Mouse (Mus musculus) embryonic facial prominence, embryonic 12.5 days (tissue): ENCODE measurements around the gene Pla2g4e. TPM values are rescaled to one million over a fixed set of nuclear protein-coding genes. Genes with fewer than 3 reads are reported as not detected.
A peak's percentile ranks its signal among the peaks of the same experiment; 100 is the strongest.

Source experiments
- ATAC-seq: fragments of 200-750 bp; cut with Nextera tagmentation; 2 replicates; pipeline ENCODE4 v1.8.0; 2017; ENCODE audit not compliant: insufficient number of reproducible peaks, insufficient read depth, low FRiP score, low TSS enrichment
- H3K27ac ChIP-seq: fragments of 300-500 bp; sonication (generic); 2 replicates; pipeline ENCODE4 v1.5.1; 2016; ENCODE audit warnings: mild to moderate bottlenecking
- H3K27me3 ChIP-seq: fragments of 300-500 bp; sonication (generic); 2 replicates; pipeline ENCODE4 v1.6.1; 2016; ENCODE audit warnings: mild to moderate bottlenecking, moderate library complexity
- H3K36me3 ChIP-seq: fragments of 300-500 bp; sonication (generic); 2 replicates; pipeline ENCODE4 v1.6.1; 2016; ENCODE audit warnings: mild to moderate bottlenecking
- H3K4me1 ChIP-seq: fragments of 300-500 bp; sonication (generic); 2 replicates; pipeline ENCODE4 v1.6.1; 2016
- H3K4me2 ChIP-seq: fragments of 300-500 bp; sonication (generic); replicated peaks from 2 replicates; pipeline ENCODE4 v1.6.1; 2016; ENCODE audit warnings: mild to moderate bottlenecking, moderate library complexity
- H3K4me3 ChIP-seq: fragments of 300-500 bp; sonication (generic); 2 replicates; pipeline ENCODE4 v1.5.1; 2016; ENCODE audit warnings: mild to moderate bottlenecking
- H3K9ac ChIP-seq: fragments of 300-500 bp; sonication (generic); 2 replicates; pipeline ENCODE4 v1.6.1; 2016; ENCODE audit warnings: mild to moderate bottlenecking, moderate library complexity
- H3K9me3 ChIP-seq: fragments of 300-500 bp; sonication (generic); 2 replicates; pipeline ENCODE4 v1.6.1; 2016; ENCODE audit warnings: mild to moderate bottlenecking, moderate library complexity
- WGBS: fragments of 180-500 bp; shearing (Covaris S2); methylation state at CpG from one replicate; pipeline ENCODE4 v1.1.7; 2016; 5-methylcytosine and 5-hydroxymethylcytosine counted together
- polyA plus RNA-seq: library from polyadenylated mRNA; unstranded; fragments of >200 nt; fragmentation: Nextera tagmentation; extraction: Ambion mirVana; gene quantifications from 2 replicates; pipeline ENCODE4 v1.2.1, GENCODE M21; 2016

Pla2g4e gene
- polyA plus RNA-seq, 1 experiment from 2014 or later, result 0.04 TPM

- Histone ChIP-seq H3K36me3 (no peaks in the 10 kb centered on the region), H3K4me3 (no peak overlapping the region), H3K27ac (no peak overlapping the region), H3K27me3 (no peaks in the 10 kb centered on the region), H3K4me1 (no peaks in the 10 kb centered on the region), H3K9me3 (no peaks in the 10 kb centered on the region), H3K9ac (no peak overlapping the region), H3K4me2 (no peak overlapping the region)
- no peak for ATAC-seq
- WGBS, result 24% methylated on average over 10 of the region's 10 CpGs
These were observed 71.4 kb downstream of the Pla2g4e start for GRCm38 (mm10) chr2:120173718-120174117.

DNA sequence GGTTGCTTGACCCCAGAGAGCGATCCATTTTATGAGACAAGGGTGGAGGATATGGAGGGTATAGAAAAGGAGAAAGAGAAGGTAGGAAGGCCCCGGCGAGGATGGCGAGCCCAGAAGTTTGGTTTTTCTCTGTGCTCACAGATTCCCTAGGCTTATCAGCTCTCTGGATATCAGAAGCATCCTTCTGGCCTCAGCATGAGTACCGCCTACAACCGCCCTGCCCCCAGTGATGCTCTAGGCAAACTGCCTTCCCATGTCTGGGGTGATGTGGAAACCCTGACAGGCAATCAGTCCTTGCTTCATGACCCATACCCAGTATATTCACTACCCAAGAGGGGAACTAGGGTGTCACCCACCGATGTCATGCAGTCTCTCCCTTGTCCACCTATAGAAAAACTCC, 73.8 kb downstream of the Pla2g4e start:
- WGBS, result 90% methylated on average over 7 of the region's 7 CpGs
- H3K9me3 ChIP-seq, result no peaks in the 10 kb centered on the region
- H3K4me3 ChIP-seq, result no peak overlapping the region
- H3K27me3 ChIP-seq, result no peaks in the 10 kb centered on the region
- no peak overlapping the region for H3K4me2 ChIP-seq
- H3K9ac ChIP-seq, result no peak overlapping the region
- H3K4me1 ChIP-seq, result no peaks in the 10 kb centered on the region
- ATAC-seq, result no peak
- H3K27ac ChIP-seq, result no peak overlapping the region
- H3K36me3 ChIP-seq, result no peaks in the 10 kb centered on the region

DNA sequence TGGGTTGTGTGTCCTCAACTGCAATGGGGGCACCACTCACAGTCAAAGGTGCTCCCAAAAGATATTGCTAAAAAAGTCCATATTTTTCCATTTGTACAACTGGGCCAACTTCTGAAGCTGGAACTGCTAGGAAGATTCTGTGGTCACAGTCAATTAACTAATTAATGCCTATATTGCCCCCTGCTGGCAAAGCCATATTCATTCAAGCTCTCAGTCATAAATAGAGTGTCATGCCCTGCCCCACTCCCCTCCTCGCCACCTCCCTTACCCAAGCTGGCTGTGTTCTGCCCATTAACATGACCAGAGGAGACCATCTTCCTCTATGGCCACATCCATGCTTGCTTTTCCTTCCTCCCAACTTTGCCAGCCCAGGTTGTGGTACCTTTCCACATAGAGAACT, 74.4 kb downstream of the Pla2g4e start:
- Histone ChIP-seq H3K27me3 (no peaks in the 10 kb centered on the region), H3K9me3 (no peaks in the 10 kb centered on the region), H3K4me2 (no peak overlapping the region), H3K4me1 (no peaks in the 10 kb centered on the region), H3K36me3 (no peaks in the 10 kb centered on the region), H3K9ac (no peak overlapping the region), H3K27ac (no peak overlapping the region), H3K4me3 (no peak overlapping the region)
- 57% methylated on average over 1 of the region's 1 CpGs for WGBS
- no peak for ATAC-seq

DNA sequence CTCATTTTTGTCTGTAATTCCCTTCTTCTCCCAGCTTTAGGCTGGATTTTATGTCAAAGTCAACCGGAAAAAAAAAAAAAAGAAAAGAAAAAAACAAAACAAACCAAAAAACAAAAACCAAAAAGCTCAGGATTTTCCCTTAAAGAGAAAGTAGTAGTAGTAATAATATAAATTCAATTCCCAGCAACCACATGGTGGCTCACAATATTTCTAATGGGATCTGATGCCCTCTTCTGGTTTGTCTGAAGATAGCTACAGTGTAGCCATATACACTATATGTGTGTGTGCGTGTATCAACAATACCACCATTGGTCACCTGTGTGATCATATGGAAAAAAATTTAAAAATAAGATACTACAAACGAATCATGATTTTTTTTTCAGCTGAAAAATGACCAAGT, 75.8 kb downstream of the Pla2g4e start:
- H3K27me3 ChIP-seq, result no peaks in the 10 kb centered on the region
- no peak for ATAC-seq
- no peaks in the 10 kb centered on the region for H3K9me3 ChIP-seq
- H3K4me1 ChIP-seq, result no peaks in the 10 kb centered on the region
- H3K9ac ChIP-seq, result no peak overlapping the region
- 84% methylated on average over 3 of the region's 3 CpGs for WGBS
- H3K27ac ChIP-seq, result no peak overlapping the region
- no peak overlapping the region for H3K4me2 ChIP-seq
- H3K4me3 ChIP-seq, result no peak overlapping the region
- no peaks in the 10 kb centered on the region for H3K36me3 ChIP-seq

- no peak for ATAC-seq
- Histone ChIP-seq H3K4me3 (no peak overlapping the region), H3K36me3 (no peaks in the 10 kb centered on the region), H3K27ac (no peak overlapping the region), H3K4me1 (no peaks in the 10 kb centered on the region), H3K4me2 (no peak overlapping the region), H3K27me3 (no peaks in the 10 kb centered on the region), H3K9ac (no peak overlapping the region), H3K9me3 (no peaks in the 10 kb centered on the region)
- WGBS, result 84% methylated on average over 8 of the region's 8 CpGs
These were observed 77.4 kb downstream of the Pla2g4e start for GRCm38 (mm10) chr2:120167763-120168162.

GRCm38 (mm10) chr2:120165474-120165873, 79.7 kb downstream of the Pla2g4e start:
- Histone ChIP-seq H3K4me3 (no peak overlapping the region), H3K27ac (no peak overlapping the region), H3K4me2 (no peak overlapping the region), H3K4me1 (no peaks in the 10 kb centered on the region), H3K9ac (no peak overlapping the region), H3K9me3 (no peaks in the 10 kb centered on the region), H3K36me3 (no peaks in the 10 kb centered on the region), H3K27me3 (no peaks in the 10 kb centered on the region)
- no peak for ATAC-seq
- WGBS, result 82% methylated on average over 10 of the region's 10 CpGs

- H3K27me3 ChIP-seq, result 0 out of 2 replicates have a peak, but pooled peaks cover 3% of the 10 kb centered on the region
- no peak for ATAC-seq
- H3K36me3 ChIP-seq, result no peaks in the 10 kb centered on the region
- H3K9ac ChIP-seq, result no peak overlapping the region
- 84% methylated on average over 2 of the region's 2 CpGs for WGBS
- H3K4me1 ChIP-seq, result no peaks in the 10 kb centered on the region
- H3K4me2 ChIP-seq, result no peak overlapping the region
- H3K27ac ChIP-seq, result no peak overlapping the region
- H3K4me3 ChIP-seq, result no peak overlapping the region
- H3K9me3 ChIP-seq, result no peaks in the 10 kb centered on the region
These were observed 85.7 kb downstream of the Pla2g4e start for GRCm38 (mm10) chr2:120159434-120159833.

DNA sequence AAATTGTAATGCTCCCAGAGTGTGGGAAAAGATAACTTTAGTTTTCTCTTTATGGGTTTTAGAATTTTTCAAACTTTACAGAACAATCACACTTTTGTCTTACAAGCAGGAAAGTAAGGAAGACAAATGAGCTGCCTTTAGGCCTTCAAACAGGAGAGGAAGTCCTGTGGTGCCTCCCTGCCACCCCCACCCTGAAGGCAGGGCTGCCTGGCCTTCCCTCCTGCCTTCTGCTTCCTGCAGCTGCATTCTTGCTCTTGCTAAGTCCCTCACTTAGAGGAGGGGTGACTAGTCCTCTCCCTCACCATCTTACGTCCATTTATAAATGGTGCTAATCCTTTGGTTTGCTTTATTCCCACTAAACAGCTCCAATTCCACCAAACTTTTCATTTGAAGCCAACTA, 86.3 kb downstream of the Pla2g4e start:
- H3K4me2 ChIP-seq, result no peak overlapping the region
- no peak overlapping the region for H3K4me3 ChIP-seq
- no peaks in the 10 kb centered on the region for H3K9me3 ChIP-seq
- no peak overlapping the region for H3K27ac ChIP-seq
- no peaks in the 10 kb centered on the region for H3K36me3 ChIP-seq
- no peak overlapping the region for H3K9ac ChIP-seq
- WGBS, result 24% methylated on average over 1 of the region's 1 CpGs
- ATAC-seq, result no peak
- H3K27me3 ChIP-seq, result 0 out of 2 replicates have a peak, but pooled peaks cover 3% of the 10 kb centered on the region
- H3K4me1 ChIP-seq, result no peaks in the 10 kb centered on the region

DNA sequence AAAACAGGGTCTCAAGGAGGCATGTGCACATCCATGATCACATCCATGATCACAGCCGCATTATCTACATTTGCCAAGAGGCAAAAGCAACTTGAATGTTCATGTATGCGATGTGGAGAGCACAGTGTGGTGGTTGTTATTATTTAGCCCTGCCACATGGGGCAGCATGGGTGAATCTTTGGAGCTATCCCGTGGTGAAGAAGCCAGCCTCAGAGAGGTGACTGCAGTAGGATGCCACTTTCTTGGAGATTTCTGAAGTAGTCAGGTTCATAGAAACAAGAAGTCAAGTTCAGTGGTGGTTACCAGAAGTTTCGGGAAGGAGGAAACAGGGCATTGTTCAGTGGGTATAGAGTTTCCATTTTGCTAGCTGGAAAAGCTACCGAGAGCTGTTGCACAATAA, 87.1 kb downstream of the Pla2g4e start:
- Histone ChIP-seq H3K27me3 (0 out of 2 replicates have a peak, but pooled peaks cover 3% of the 10 kb centered on the region), H3K4me1 (no peaks in the 10 kb centered on the region), H3K4me2 (no peak overlapping the region), H3K9ac (no peak overlapping the region), H3K27ac (no peak overlapping the region), H3K36me3 (no peaks in the 10 kb centered on the region), H3K9me3 (no peaks in the 10 kb centered on the region), H3K4me3 (no peak overlapping the region)
- no peak for ATAC-seq
- 57% methylated on average over 5 of the region's 5 CpGs for WGBS

- WGBS, result 66% methylated on average over 2 of the region's 2 CpGs
- no peak overlapping the region for H3K9ac ChIP-seq
- 0 out of 2 replicates have a peak, but pooled peaks cover 3% of the 10 kb centered on the region for H3K27me3 ChIP-seq
- H3K4me1 ChIP-seq, result no peaks in the 10 kb centered on the region
- no peak overlapping the region for H3K4me3 ChIP-seq
- H3K27ac ChIP-seq, result no peak overlapping the region
- no peak overlapping the region for H3K4me2 ChIP-seq
- ATAC-seq, result no peak
- no peaks in the 10 kb centered on the region for H3K36me3 ChIP-seq
- H3K9me3 ChIP-seq, result no peaks in the 10 kb centered on the region
These were observed 87.5 kb downstream of the Pla2g4e start for GRCm38 (mm10) chr2:120157606-120158005.

GRCm38 (mm10) chr2:120154361-120154894, 90.7 kb downstream of the Pla2g4e start, which contains the start of gene Ehd4:
Gene Ehd4, minus strand, starts transcription at chr2:120154606.
- WGBS, result under 1% methylated on average over 53 of the region's 53 CpGs
- ATAC-seq, result peak; percentile 98

DNA sequence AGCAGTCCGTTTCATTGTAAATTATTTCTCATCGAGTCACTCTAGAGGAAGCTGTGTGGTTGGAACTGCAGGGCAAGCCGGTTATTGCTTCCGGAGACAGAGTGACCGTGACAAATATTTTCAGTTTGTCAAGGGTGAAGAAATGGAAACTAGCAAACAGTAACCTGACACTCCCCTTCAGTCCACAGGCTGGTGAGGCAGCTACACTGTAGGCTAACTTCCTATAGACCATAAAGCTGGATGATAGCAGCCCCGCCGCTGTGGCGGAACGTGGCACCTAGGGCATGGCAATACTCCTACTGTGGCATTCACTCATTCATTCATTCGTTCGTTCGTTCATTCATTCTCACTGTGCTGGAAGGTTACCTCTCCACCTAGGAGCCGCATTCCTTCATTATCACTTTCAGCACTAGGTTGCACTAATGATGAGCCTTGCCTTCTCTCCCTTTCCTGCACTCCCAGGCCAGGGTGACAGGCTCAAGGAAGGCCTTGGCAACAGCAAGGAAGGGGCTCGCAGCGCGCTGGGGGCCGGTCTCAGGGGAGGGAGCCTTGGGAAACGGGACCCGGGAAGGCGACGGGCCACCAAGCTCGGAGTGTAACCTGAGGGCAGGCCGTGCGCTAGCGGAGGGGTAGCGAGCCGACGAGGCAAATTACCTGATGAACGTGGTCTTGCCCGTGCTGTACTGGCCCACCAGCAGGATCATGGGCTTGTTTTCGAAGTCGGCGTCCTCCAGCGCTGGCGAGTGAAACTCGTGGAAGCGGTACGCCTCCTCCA, 91.4 kb downstream of the Pla2g4e start:
- Histone ChIP-seq H3K4me3 (peak overlapping the region; percentile 66), H3K4me2 (peak overlapping the region; percentile 98), H3K27me3 (0 out of 2 replicates have a peak, but pooled peaks cover 3% of the 10 kb centered on the region), H3K27ac (0 out of 2 replicates have a peak overlapping the region, but pooled peaks have one; percentile 54), H3K9ac (peak overlapping the region; percentile 68), H3K9me3 (no peaks in the 10 kb centered on the region), H3K4me1 (no peaks in the 10 kb centered on the region), H3K36me3 (no peaks in the 10 kb centered on the region)
- 2% methylated on average over 38 of the region's 38 CpGs for WGBS
- ATAC-seq, result peak; percentile 50; the same call in 1 of the 2 replicates

More at GRCm38 (mm10) chr2:120154361-120154894, 90.7 kb downstream of the Pla2g4e start, which contains the start of gene Ehd4:
- H3K9ac ChIP-seq, result peak within 1 kb of the TSS; percentile 68
- H3K4me1 ChIP-seq, result no peaks in the 10 kb centered on the region
- H3K27ac ChIP-seq, result 0 out of 2 replicates have a peak within 1 kb of the TSS, but pooled peaks have one; percentile 54
- no peaks in the 10 kb centered on the region for H3K36me3 ChIP-seq
- peak within 1 kb of the TSS; percentile 66 for H3K4me3 ChIP-seq
- H3K4me2 ChIP-seq, result peak within 1 kb of the TSS; percentile 98
- 0 out of 2 replicates have a peak, but pooled peaks cover 3% of the 10 kb centered on the region for H3K27me3 ChIP-seq
- H3K9me3 ChIP-seq, result no peaks in the 10 kb centered on the region
